Mouse (Mus musculus) urinary bladder, adult 18-20 months (tissue): ENCODE data around the gene Gm45711.

ENCODE experiments used
- DNase-seq, 2 experiments: peaks; one replicate each; pipeline ENCODE4 v3.0.0; 2022; ENCODE audit warnings: low spot score in 2 of 2, mixed read lengths in 2 of 2

Gene Gm45711

DNA sequence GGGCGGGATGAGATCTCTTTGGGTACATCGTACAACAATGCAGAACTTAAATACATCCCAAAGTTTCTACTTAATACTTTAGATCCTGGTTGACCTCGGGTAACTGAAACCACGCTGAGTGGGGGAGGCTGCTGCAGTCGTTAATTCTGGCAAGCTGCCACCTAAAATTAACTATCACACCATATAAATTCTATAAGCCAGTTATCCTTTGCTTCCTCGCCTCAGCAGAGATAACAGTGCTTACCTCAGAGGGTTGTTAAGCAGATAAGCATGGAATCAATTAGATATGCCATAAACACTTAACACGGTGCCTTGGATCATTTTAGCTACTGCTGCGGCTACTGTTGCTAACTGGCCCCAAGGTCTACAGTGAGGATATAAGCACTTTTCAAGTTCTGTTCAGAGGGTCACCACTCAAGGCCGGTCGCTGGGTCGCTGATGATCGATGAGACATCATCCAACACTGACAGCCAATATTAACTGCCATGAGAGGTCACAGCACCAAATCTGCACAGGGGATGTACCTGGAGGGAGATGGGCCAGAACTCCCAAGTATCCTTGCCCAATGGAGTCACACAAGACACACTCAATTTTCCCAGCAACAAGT, 67.7 kb downstream of the Gm45711 start:
- no peak for DNase-seq

DNA sequence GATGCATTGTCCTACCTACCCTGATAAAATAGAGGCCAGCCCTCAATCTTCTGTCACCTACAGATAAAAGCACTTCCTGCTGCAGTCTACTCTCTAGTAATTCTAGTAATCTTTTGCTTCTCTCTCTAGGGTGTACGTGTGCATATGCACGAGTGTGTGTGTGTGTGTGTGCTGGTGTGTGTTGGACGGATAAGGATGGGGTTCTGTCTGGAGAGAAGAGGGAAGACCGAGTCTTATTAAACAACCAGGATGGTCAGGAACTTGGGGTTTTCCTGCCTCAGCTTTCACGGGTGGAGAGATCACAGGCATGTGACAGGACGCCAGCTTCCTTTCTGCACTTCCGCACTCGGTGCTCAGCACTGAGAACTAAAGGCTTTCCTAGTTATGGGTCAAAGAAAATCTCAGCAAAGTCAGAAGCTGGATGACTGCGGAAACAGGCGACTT, 70.4 kb downstream of the Gm45711 start:
- no peak for DNase-seq

DNA sequence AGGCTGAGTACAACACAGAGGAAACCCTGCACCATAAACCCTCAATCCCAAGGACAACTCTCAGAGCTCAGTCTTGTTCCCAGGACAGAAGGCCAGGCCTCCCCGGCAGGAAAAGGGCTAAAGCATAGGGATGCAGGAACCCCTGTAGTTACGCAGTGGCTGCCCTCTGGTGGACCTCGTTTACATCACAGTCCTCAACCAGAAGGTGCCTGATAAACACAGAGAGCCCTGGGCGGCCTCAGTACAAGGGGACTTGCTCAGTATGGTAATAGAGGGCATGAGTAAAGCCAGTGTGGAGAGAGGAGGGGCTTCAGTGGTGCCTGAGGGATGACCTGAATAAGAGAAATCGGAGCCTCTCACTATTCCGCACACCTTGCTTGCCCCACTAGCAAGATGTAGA, 75.3 kb downstream of the Gm45711 start:
- DNase-seq: no peak

DNA sequence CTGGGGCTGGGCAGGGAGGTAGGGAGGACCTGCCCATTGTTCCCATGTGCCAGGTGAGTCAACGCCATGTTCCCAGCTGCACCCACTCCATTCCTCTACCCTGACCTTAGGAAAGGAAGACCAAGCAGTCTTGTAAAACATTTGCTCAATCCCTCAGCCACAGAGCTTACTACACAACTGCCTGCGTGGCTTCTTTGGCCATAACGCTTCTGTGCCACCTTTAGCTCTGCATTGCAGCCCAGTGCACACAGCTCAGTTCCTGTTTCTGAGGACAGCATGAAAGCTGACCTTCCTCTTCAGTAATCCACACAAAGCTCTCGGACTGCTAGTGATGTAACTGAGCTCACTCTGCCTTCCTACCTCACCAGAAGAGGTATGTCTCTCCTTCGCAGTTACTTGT, 77.0 kb downstream of the Gm45711 start:
- no peak for DNase-seq

DNA sequence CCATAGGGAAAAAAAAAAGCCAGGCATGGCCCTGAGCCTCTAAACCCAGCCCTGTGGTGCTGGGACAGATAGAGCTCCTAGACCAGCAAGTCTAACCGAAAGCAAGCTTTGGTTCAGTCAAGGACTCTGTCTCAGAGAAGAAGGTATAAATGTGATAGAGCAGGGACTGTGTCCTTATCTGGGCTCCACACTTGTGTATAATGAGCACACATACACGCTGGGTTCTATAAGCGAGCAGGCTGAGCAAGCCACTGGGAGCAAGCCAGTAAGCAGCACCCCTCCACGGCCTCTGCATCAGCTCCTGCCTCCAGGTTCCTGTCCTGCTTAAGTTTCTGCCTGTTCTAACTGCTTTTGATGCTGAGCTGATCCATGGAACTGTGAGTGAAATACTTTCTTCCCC, 77.8 kb downstream of the Gm45711 start:
- DNase-seq: no peak
